Mouse (Mus musculus): ENCODE data around the gene Krtap2-4. TPM values are rescaled to one million over a fixed set of nuclear protein-coding genes. Genes with fewer than 3 reads are reported as not detected.
A peak's percentile ranks its signal among the peaks of the same experiment; 100 is the strongest.

The Krtap2-4 gene
- total and polyA plus RNA-seq, 3 experiments, result not detected

DNA sequence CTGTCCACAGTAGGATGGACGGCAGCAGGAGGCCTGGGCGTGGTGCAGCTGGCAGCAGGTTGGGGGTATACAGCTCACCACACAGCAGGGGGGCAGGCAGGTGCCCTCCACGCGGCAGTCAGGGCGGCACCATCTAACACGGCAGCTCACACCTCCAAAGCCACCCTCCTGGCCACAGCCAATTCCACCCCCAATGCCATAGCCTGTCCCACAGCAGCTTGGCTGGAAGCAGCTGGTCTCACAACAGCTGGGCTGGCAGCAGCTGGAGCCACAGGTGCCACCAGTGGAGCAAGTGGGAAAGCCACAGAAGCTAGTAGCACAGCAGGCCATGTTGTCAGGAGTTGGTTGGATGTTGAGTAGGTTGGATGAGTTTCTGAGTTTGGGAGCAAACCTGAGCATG lies 34.0 kb downstream of the Krtap2-4 start, which contains the start of gene Krtap1-5:
Gene Krtap1-5, minus strand, starts transcription at position 381 of the 400 bp plus-strand sequence.
- H3K4me2 ChIP-seq (ENCODE audit: insufficient read depth, low read depth, poor library complexity, severe bottlenecking), result no peak within 1 kb of the TSS
- in situ Hi-C loops (cut with MboI; ENCODE audit: low pct_ligation_motif_present, low pct_unique_long_range_greater_than_20kb, low sequenced_read_pairs), result no loop called here
- no peak within 1 kb of the TSS for H3K27ac ChIP-seq (ENCODE audit: insufficient read depth, low read depth)
- dilution Hi-C loops (cut with MboI; ENCODE audit: extremely low pct_ligation_motif_present, extremely low pct_unique_long_range_greater_than_20kb, low sequenced_read_pairs), result no loop called here
- peaks cover 4% of the 10 kb centered on the region for H3K9me3 ChIP-seq (replicated peaks; ENCODE audit: low read length)
- TF ChIP-seq TCF12 (IDR thresholded peaks at IDR 0.05; ENCODE audit: low read depth, low read length) (no peak), MEF2A (IDR thresholded peaks at IDR 0.05; ENCODE audit: borderline replicate concordance, low read depth, low read length) (no peak), RCOR1 (conservative IDR thresholded peaks at IDR 0.05; ENCODE audit: low read depth, low read length) (no peak), ZNF384 (IDR thresholded peaks at IDR 0.05; ENCODE audit: low read depth, low read length) (no peak), CHD1 (IDR thresholded peaks at IDR 0.05; ENCODE audit: low read depth, low read length) (no peak), JUND (conservative IDR thresholded peaks at IDR 0.05; ENCODE audit: low read depth, low read length) (no peak), MAFK (IDR thresholded peaks at IDR 0.05; ENCODE audit: insufficient replicate concordance, low read length) (no peak), ZKSCAN1 (IDR thresholded peaks at IDR 0.05; ENCODE audit: borderline replicate concordance, low read depth, low read length) (no peak), IRF4 (IDR thresholded peaks at IDR 0.05; ENCODE audit: low read depth, low read length) (no peak), GABPA (IDR thresholded peaks at IDR 0.05; ENCODE audit: insufficient replicate concordance, low read depth, low read length) (no peak), UBTF (IDR thresholded peaks at IDR 0.05; ENCODE audit: low read depth, low read length) (no peak), CTCF (conservative IDR thresholded peaks at IDR 0.05 in 1 of 2, IDR thresholded peaks at IDR 0.05 in 1 of 2; ENCODE audit: low read depth in 2 of 2, low read length in 2 of 2) (no peak), ELF1 (IDR thresholded peaks at IDR 0.05; ENCODE audit: low read depth, low read length) (no peak), NELFE (IDR thresholded peaks at IDR 0.05; ENCODE audit: low read depth, low read length) (no peak), TBP (conservative IDR thresholded peaks at IDR 0.05; ENCODE audit: low read depth, low read length) (no peak), POLR2AphosphoS2 (IDR thresholded peaks at IDR 0.05; ENCODE audit: low read depth, low read length) (no peak), USF2 (conservative IDR thresholded peaks at IDR 0.05; ENCODE audit: low read depth, low read length) (no peak)
- no peaks in the 10 kb centered on the region for H3K79me2 ChIP-seq (replicated peaks; ENCODE audit: control insufficient read depth, extremely low read depth, insufficient read depth, poor library complexity, severe bottlenecking)
- peaks cover 78% of the 10 kb centered on the region for H3K27me3 ChIP-seq (replicated peaks)
- H3K4me3 ChIP-seq (replicated peaks in 1 of 3; ENCODE audit: low read depth in 2 of 3, low read length in 2 of 3, poor library complexity in 1 of 3), result no peak within 1 kb of the TSS
- H3K36me3 ChIP-seq (replicated peaks in 1 of 2; ENCODE audit: control insufficient read depth in 1 of 2, insufficient read depth in 1 of 2, low read length in 1 of 2), result no peaks in the 10 kb centered on the region
- DNase-seq (ENCODE audit: extremely low read depth), result no peak
- no peak within 1 kb of the TSS for H3K9ac ChIP-seq (ENCODE audit: insufficient read depth, low read depth)
- H3K4me1 ChIP-seq (ENCODE audit: control insufficient read depth in 1 of 2, insufficient read depth in 2 of 2), result no peaks in the 10 kb centered on the region

DNA sequence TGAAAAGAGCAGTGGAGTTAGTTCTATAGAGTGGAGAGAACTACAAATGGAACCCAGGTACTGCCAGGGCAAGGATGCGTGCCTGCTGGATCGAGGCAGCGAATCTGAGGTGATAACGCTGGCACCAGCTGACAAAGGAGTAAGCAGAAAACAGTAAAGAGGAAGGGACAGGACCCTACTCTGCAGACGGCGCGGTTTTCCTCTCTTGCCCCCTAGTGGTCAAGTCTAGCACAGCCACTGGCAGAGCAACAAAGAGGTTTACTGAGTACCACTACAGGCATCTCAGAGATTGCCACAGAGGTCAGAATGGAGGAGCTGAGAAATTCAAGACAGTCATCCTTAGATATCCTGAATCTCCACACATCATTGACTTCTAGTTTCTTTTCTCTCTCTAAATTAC lies 40.5 kb downstream of the Krtap2-4 start:
- Histone ChIP-seq H3K9ac (ENCODE audit: insufficient read depth, low read depth) (no peak overlapping the region; the same call in 1 of the 2 replicates), H3K27me3 (replicated peaks) (peaks cover 67% of the 10 kb centered on the region), H3K4me1 (ENCODE audit: control insufficient read depth in 1 of 2, insufficient read depth in 2 of 2) (peaks cover 3% of the 10 kb centered on the region in 2 experiments; a peak in 2 of 4 replicates), H3K4me3 (replicated peaks in 1 of 3; ENCODE audit: low read depth in 2 of 3, low read length in 2 of 3, poor library complexity in 1 of 3) (peak overlapping the region in 2 of 3 experiments; percentile 1 to 29), H3K79me2 (replicated peaks; ENCODE audit: control insufficient read depth, extremely low read depth, insufficient read depth, poor library complexity, severe bottlenecking) (no peaks in the 10 kb centered on the region), H3K27ac (ENCODE audit: insufficient read depth, low read depth) (no peak overlapping the region), H3K36me3 (replicated peaks in 1 of 2; ENCODE audit: control insufficient read depth in 1 of 2, insufficient read depth in 1 of 2, low read length in 1 of 2) (no peaks in the 10 kb centered on the region), H3K9me3 (replicated peaks; ENCODE audit: low read length) (no peaks in the 10 kb centered on the region), H3K4me2 (ENCODE audit: insufficient read depth, low read depth, poor library complexity, severe bottlenecking) (peak overlapping the region; percentile 41)
- in situ Hi-C loops (cut with MboI; ENCODE audit: low pct_ligation_motif_present, low pct_unique_long_range_greater_than_20kb, low sequenced_read_pairs), result no loop called here
- DNase-seq (ENCODE audit: extremely low read depth), result peak; percentile 85
- dilution Hi-C loops (cut with MboI; ENCODE audit: extremely low pct_ligation_motif_present, extremely low pct_unique_long_range_greater_than_20kb, low sequenced_read_pairs), result no loop called here
- TF ChIP-seq IRF4 (IDR thresholded peaks at IDR 0.05; ENCODE audit: low read depth, low read length), result peak; percentile 77
- TF ChIP-seq SMC3 (IDR thresholded peaks at IDR 0.05; ENCODE audit: low read depth, low read length), result peak; percentile 97
- TF ChIP-seq GABPA (IDR thresholded peaks at IDR 0.05; ENCODE audit: insufficient replicate concordance, low read depth, low read length), result no peak
- TF ChIP-seq TBP (conservative IDR thresholded peaks at IDR 0.05; ENCODE audit: low read depth, low read length), result no peak
- TF ChIP-seq BHLHE40 (IDR thresholded peaks at IDR 0.05; ENCODE audit: low read depth, low read length), result peak; percentile 41; the same call in 1 of the 2 replicates
- peak; percentile 81 for TF ChIP-seq ZNF384 (IDR thresholded peaks at IDR 0.05; ENCODE audit: low read depth, low read length)
- no peak for TF ChIP-seq CHD2 (IDR thresholded peaks at IDR 0.05; ENCODE audit: low read length)
- no peak for TF ChIP-seq RCOR1 (conservative IDR thresholded peaks at IDR 0.05; ENCODE audit: low read depth, low read length)
- TF ChIP-seq CHD1 (IDR thresholded peaks at IDR 0.05; ENCODE audit: low read depth, low read length), result no peak
- TF ChIP-seq ZC3H11A (IDR thresholded peaks at IDR 0.05; ENCODE audit: low read depth, low read length), result peak; percentile 53; the same call in 1 of the 2 replicates
- TF ChIP-seq CTCF (conservative IDR thresholded peaks at IDR 0.05 in 1 of 2, IDR thresholded peaks at IDR 0.05 in 1 of 2; ENCODE audit: low read depth in 2 of 2, low read length in 2 of 2), result peak; percentile 97 to 98
- TF ChIP-seq ELF1 (IDR thresholded peaks at IDR 0.05; ENCODE audit: low read depth, low read length), result peak; percentile 55; the same call in 1 of the 2 replicates
- TF ChIP-seq MAFK (IDR thresholded peaks at IDR 0.05; ENCODE audit: insufficient replicate concordance, low read length), result peak; percentile 57; the same call in 1 of the 2 replicates
- TF ChIP-seq KAT2A (IDR thresholded peaks at IDR 0.05; ENCODE audit: insufficient replicate concordance, low read length), result no peak
- peak; percentile 30; the same call in 1 of the 2 replicates for TF ChIP-seq HCFC1 (IDR thresholded peaks at IDR 0.05; ENCODE audit: low read depth, low read length)
- TF ChIP-seq RAD21 (IDR thresholded peaks at IDR 0.05; ENCODE audit: low read depth, low read length), result peak; percentile 89
- no peak for TF ChIP-seq E2F4 (IDR thresholded peaks at IDR 0.05; ENCODE audit: insufficient replicate concordance, low read depth, low read length)
- TF ChIP-seq POLR2A (IDR thresholded peaks at IDR 0.05; ENCODE audit: low read depth, low read length), result no peak
- peak; percentile 50; the same call in 1 of the 2 replicates for TF ChIP-seq NELFE (IDR thresholded peaks at IDR 0.05; ENCODE audit: low read depth, low read length)
- TF ChIP-seq SIN3A (IDR thresholded peaks at IDR 0.05; ENCODE audit: low read length), result 0 out of 2 replicates have a peak, but pooled peaks have one; percentile 3
- no peak for TF ChIP-seq ZKSCAN1 (IDR thresholded peaks at IDR 0.05; ENCODE audit: borderline replicate concordance, low read depth, low read length)
- TF ChIP-seq UBTF (IDR thresholded peaks at IDR 0.05; ENCODE audit: low read depth, low read length), result no peak
- TF ChIP-seq MEF2A (IDR thresholded peaks at IDR 0.05; ENCODE audit: borderline replicate concordance, low read depth, low read length), result 0 out of 2 replicates have a peak, but pooled peaks have one; percentile 57
- TF ChIP-seq MYC (IDR thresholded peaks at IDR 0.05; ENCODE audit: low read depth, low read length), result peak; percentile 52; the same call in 1 of the 2 replicates
- 0 out of 2 replicates have a peak, but pooled peaks have one; percentile 30 for TF ChIP-seq NRF1 (IDR thresholded peaks at IDR 0.05; ENCODE audit: low read depth, low read length)
